In the genomic region with DNA sequence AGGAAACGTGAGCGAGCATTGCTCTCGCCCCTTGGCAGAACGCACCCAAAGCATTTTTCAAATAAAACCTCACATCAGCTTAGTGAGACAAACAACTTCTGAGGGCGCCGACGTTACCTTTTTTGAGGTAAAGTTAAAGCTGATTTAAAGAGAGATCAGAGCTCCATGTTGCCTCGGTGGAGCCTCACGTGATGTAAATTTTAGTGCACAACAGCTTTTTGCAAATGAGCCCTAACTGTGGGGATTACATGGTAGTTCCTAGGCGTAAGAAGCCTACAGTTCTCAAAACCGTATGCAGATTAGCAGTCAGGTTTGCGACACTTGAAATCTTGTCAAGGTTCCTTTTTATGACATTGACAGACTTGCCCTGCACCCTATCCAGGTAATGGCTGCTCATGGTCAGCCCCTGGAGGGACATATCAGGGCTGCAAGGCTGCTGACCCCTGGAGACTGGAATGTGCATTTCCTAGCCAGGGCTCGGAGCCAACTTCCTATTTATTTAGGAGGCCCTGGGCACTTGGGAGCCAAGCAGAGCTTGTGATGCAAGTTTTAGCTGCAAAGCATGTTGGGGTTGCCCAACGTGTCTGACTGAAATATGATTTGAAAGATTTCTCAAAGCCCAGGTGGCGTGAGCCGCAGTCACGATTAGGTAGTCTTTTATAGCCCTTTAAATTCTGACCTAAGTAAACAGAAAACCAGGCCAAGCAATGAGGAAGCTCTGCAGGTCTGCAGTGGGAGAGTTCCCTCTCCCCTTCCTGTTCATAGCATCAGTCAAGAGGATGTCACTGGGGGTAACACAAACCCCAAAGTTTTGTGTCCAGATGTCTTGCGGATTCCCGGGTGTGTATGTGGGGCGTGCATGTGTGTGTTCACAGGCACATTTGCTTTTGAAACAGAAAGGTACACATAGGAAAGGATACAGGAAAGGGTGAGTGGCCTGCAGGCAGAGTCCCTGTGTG, we compare ENCODE assay signal across 8 mouse cellular contexts.
DNase-seq lines count a peak whose midpoint lies in the region; ATAC-seq and TF ChIP-seq lines count a peak whose summit lies in the region.

No protein-coding gene starts in this region.

- no peak for ATAC-seq in embryonic facial prominence, embryonic 12.5 days (ENCODE audit: insufficient number of reproducible peaks, insufficient read depth, low FRiP score, low TSS enrichment)
- ATAC-seq in liver, embryonic 14.5 days (ENCODE audit: insufficient read depth): peak; percentile 62; the same call in 1 of the 2 replicates

- no peak for TF ChIP-seq EP300 in liver, embryonic 14.5 days (IDR thresholded peaks at IDR 0.05; ENCODE audit: low read depth)

- H3K9ac ChIP-seq in embryonic facial prominence, embryonic 12.5 days: no peak overlapping the region
- H3K9ac ChIP-seq in liver, embryonic 14.5 days (replicated peaks): no peak overlapping the region

- no peaks in the 10 kb centered on the region for H3K9me3 ChIP-seq in embryonic facial prominence, embryonic 12.5 days
- H3K9me3 ChIP-seq in liver, embryonic 14.5 days (ENCODE audit: control insufficient read depth, low read length): no peaks in the 10 kb centered on the region

- no peak overlapping the region for H3K4me2 ChIP-seq in embryonic facial prominence, embryonic 12.5 days (replicated peaks)
- H3K4me2 ChIP-seq in liver, embryonic 14.5 days (ENCODE audit: low read depth): no peak overlapping the region

- H3K4me3 ChIP-seq in embryonic facial prominence, embryonic 12.5 days: no peak overlapping the region
- H3K4me3 ChIP-seq in liver, embryonic 14.5 days (ENCODE audit: insufficient read depth in 1 of 2, low read depth in 2 of 2, low read length in 2 of 2): no peak overlapping the region

- intact Hi-C loops in heart, postnatal 36 days (cut with DNase I): loop anchor here (10.0 kb wide), 1 partner anchor 53 kb away; no protein-coding TSS in a partner anchor

- peak; percentile 54 for TF ChIP-seq CTCF in liver, embryonic 14.5 days (IDR thresholded peaks at IDR 0.05; ENCODE audit: low read depth)

- 71% methylated on average over 20 of the region's 20 CpGs for WGBS in embryonic facial prominence, embryonic 12.5 days
- WGBS in liver, embryonic 14.5 days (ENCODE audit: insufficient replicate concordance): 46% methylated on average over 20 of the region's 20 CpGs

- peak; percentile 26 for DNase-seq in right cerebral cortex, postnatal 4 days
- no peak for DNase-seq in right cerebral cortex, postnatal 36 days (ENCODE audit: low spot score in 2 of 2)
- peak; percentile 75 for DNase-seq in heart, postnatal 36 days
- DNase-seq in liver, embryonic 14.5 days (ENCODE audit: low read depth in 3 of 3, low spot score in 3 of 3): peak; percentile 17 to 27 (median 22)
- DNase-seq in ovary, postnatal 14 days (ENCODE audit: low spot score): peak; percentile 63
- DNase-seq in frontal cortex, postnatal 10 days (ENCODE audit: low spot score in 2 of 2): no peak
- no peak for DNase-seq in cerebellum, postnatal 4 days (ENCODE audit: low spot score in 2 of 2)

- H3K27ac ChIP-seq in embryonic facial prominence, embryonic 12.5 days: 0 out of 2 replicates have a peak overlapping the region, but pooled peaks have one; percentile 51
- no peak overlapping the region for H3K27ac ChIP-seq in liver, embryonic 14.5 days

- no peaks in the 10 kb centered on the region for H3K27me3 ChIP-seq in embryonic facial prominence, embryonic 12.5 days
- H3K27me3 ChIP-seq in liver, embryonic 14.5 days (ENCODE audit: control insufficient read depth, insufficient read depth, low read length): no peaks in the 10 kb centered on the region

- no peaks in the 10 kb centered on the region for H3K4me1 ChIP-seq in embryonic facial prominence, embryonic 12.5 days
- H3K4me1 ChIP-seq in liver, embryonic 14.5 days (replicated peaks; ENCODE audit: control insufficient read depth in 2 of 2, insufficient read depth in 2 of 2, low read length in 1 of 2): 0 out of 4 replicates have a peak, but pooled peaks cover 0 to 2% of the 10 kb centered on the region in 2 experiments

- H3K36me3 ChIP-seq in embryonic facial prominence, embryonic 12.5 days: no peaks in the 10 kb centered on the region
- no peaks in the 10 kb centered on the region for H3K36me3 ChIP-seq in liver, embryonic 14.5 days (replicated peaks; ENCODE audit: control insufficient read depth, insufficient read depth, low read depth)

Comparison
In these comparisons a context has a peak if more than half of its experiments do, and no peak if none do; other contexts are left out.
1. DNase-seq: peak in right cerebral cortex, postnatal 4 days (single experiment), heart, postnatal 36 days (2 of 2), liver, embryonic 14.5 days (3 of 3) and ovary, postnatal 14 days (single experiment); none in right cerebral cortex, postnatal 36 days (0 of 2), frontal cortex, postnatal 10 days (0 of 2) and cerebellum, postnatal 4 days (0 of 2).